Mouse (Mus musculus): ENCODE measurements around the gene H2-Q7. TPM values are rescaled to one million over a fixed set of nuclear protein-coding genes. Genes with fewer than 3 reads are reported as not detected.
A peak's percentile ranks its signal among the peaks of the same experiment; 100 is the strongest.
"Not testable (repeated sequence)": the region's sequence is repeated elsewhere in the genome, so short reads cannot be mapped to it uniquely, and the experiment has no call there.

Gene H2-Q7
- polyA plus RNA-seq, 1 experiment from 2014 or later: 23.9 TPM

GRCm38 (mm10) chr17:35438395-35438794 is 560 bp upstream of the H2-Q7 start:
- not testable (repeated sequence) for DNase-seq; H3K36me3 ChIP-seq; H3K9ac ChIP-seq; H3K4me1 ChIP-seq (replicated peaks); H3K9me3 ChIP-seq (replicated peaks); H3K4me3 ChIP-seq (replicated peaks); ATAC-seq (ENCODE audit: low read depth); H3K4me2 ChIP-seq; H3K27ac ChIP-seq
- peaks cover 32% of the 10 kb centered on the region for H3K27me3 ChIP-seq
- WGBS (ENCODE audit: insufficient replicate concordance): 52% methylated on average over 3 of the region's 3 CpGs

- DNase-seq: not testable (repeated sequence)
- H3K27me3 ChIP-seq: peaks cover 32% of the 10 kb centered on the region
- 3% methylated on average over 48 of the region's 48 CpGs for WGBS (ENCODE audit: insufficient replicate concordance)
Observed at GRCm38 (mm10) chr17:35439295-35439747, 366 bp downstream of the H2-Q7 start.

GRCm38 (mm10) chr17:35439925-35440645 is 1.1 kb downstream of the H2-Q7 start:
- H3K9ac ChIP-seq; ATAC-seq (ENCODE audit: low read depth); H3K4me1 ChIP-seq (replicated peaks); H3K36me3 ChIP-seq; H3K9me3 ChIP-seq (replicated peaks); DNase-seq; H3K4me2 ChIP-seq; H3K4me3 ChIP-seq (replicated peaks); H3K27ac ChIP-seq: not testable (repeated sequence)
- 29% methylated on average over 27 of the region's 27 CpGs for WGBS (ENCODE audit: insufficient replicate concordance)
- H3K27me3 ChIP-seq: peaks cover 32% of the 10 kb centered on the region

More at GRCm38 (mm10) chr17:35439295-35439747, 366 bp downstream of the H2-Q7 start:
- H3K9me3 ChIP-seq (replicated peaks); H3K27ac ChIP-seq; H3K36me3 ChIP-seq; H3K9ac ChIP-seq; H3K4me1 ChIP-seq (replicated peaks): not testable (repeated sequence)
- peak overlapping the region; percentile 46 for H3K4me3 ChIP-seq (replicated peaks)
- H3K4me2 ChIP-seq: peak overlapping the region; percentile 61
- ATAC-seq (ENCODE audit: low read depth): peak; percentile 45

GRCm38 (mm10) chr17:35442376-35442775 is 3.4 kb downstream of the H2-Q7 start:
- DNase-seq; H3K4me2 ChIP-seq; H3K27ac ChIP-seq; ATAC-seq (ENCODE audit: low read depth); H3K4me3 ChIP-seq (replicated peaks); H3K9me3 ChIP-seq (replicated peaks); H3K9ac ChIP-seq; H3K36me3 ChIP-seq; H3K4me1 ChIP-seq (replicated peaks): not testable (repeated sequence)
- peaks cover 29% of the 10 kb centered on the region for H3K27me3 ChIP-seq
- WGBS (ENCODE audit: insufficient replicate concordance): 54% methylated on average over 2 of the region's 2 CpGs

- not testable (repeated sequence) for H3K36me3 ChIP-seq; H3K4me2 ChIP-seq; DNase-seq; H3K4me3 ChIP-seq (replicated peaks); H3K27ac ChIP-seq; ATAC-seq (ENCODE audit: low read depth); H3K9ac ChIP-seq; H3K4me1 ChIP-seq (replicated peaks); H3K9me3 ChIP-seq (replicated peaks)
- WGBS (ENCODE audit: insufficient replicate concordance): 60% methylated on average over 2 of the region's 2 CpGs
- H3K27me3 ChIP-seq: peaks cover 12% of the 10 kb centered on the region
Observed at GRCm38 (mm10) chr17:35444510-35444909, 5.6 kb downstream of the H2-Q7 start.

- not testable (repeated sequence) for H3K4me2 ChIP-seq; H3K4me1 ChIP-seq (replicated peaks); H3K27me3 ChIP-seq; ATAC-seq (ENCODE audit: low read depth); H3K9ac ChIP-seq; H3K27ac ChIP-seq; H3K4me3 ChIP-seq (replicated peaks); H3K36me3 ChIP-seq; DNase-seq; H3K9me3 ChIP-seq (replicated peaks)
- WGBS (ENCODE audit: insufficient replicate concordance): no CpG with 5 or more reads among the region's 1 CpGs
Observed at GRCm38 (mm10) chr17:35458247-35458646, 19.3 kb downstream of the H2-Q7 start.

- H3K4me3 ChIP-seq (replicated peaks); DNase-seq; ATAC-seq (ENCODE audit: low read depth); H3K4me2 ChIP-seq; H3K36me3 ChIP-seq; H3K27me3 ChIP-seq; H3K9ac ChIP-seq; H3K9me3 ChIP-seq (replicated peaks); H3K4me1 ChIP-seq (replicated peaks); H3K27ac ChIP-seq: not testable (repeated sequence)
- 13% methylated on average over 3 of the region's 9 CpGs for WGBS (ENCODE audit: insufficient replicate concordance)
Observed at GRCm38 (mm10) chr17:35460513-35461341, 21.8 kb downstream of the H2-Q7 start.

GRCm38 (mm10) chr17:35465651-35466050 is 26.7 kb downstream of the H2-Q7 start:
- H3K4me1 ChIP-seq (replicated peaks); H3K9ac ChIP-seq; H3K36me3 ChIP-seq; H3K4me3 ChIP-seq (replicated peaks); ATAC-seq (ENCODE audit: low read depth); H3K27ac ChIP-seq; H3K9me3 ChIP-seq (replicated peaks); DNase-seq; H3K4me2 ChIP-seq: not testable (repeated sequence)
- WGBS (ENCODE audit: insufficient replicate concordance): 7% methylated on average over 8 of the region's 8 CpGs
- peaks cover 23% of the 10 kb centered on the region for H3K27me3 ChIP-seq

- DNase-seq; H3K9me3 ChIP-seq (replicated peaks); H3K9ac ChIP-seq; H3K36me3 ChIP-seq; H3K4me3 ChIP-seq (replicated peaks); H3K27ac ChIP-seq; H3K4me1 ChIP-seq (replicated peaks); ATAC-seq (ENCODE audit: low read depth); H3K4me2 ChIP-seq: not testable (repeated sequence)
- peaks cover 29% of the 10 kb centered on the region for H3K27me3 ChIP-seq
- WGBS (ENCODE audit: insufficient replicate concordance): 43% methylated on average over 3 of the region's 3 CpGs
Observed at GRCm38 (mm10) chr17:35468936-35469335, 30.0 kb downstream of the H2-Q7 start.

GRCm38 (mm10) chr17:35469842-35470751 is 31.1 kb downstream of the H2-Q7 start, which contains the start of gene H2-Q10:
Gene H2-Q10, plus strand, starts transcription at chr17:35470089.
- peak within 1 kb of the TSS; percentile 78 for H3K27ac ChIP-seq
- H3K4me2 ChIP-seq: peak within 1 kb of the TSS; percentile 49
- ATAC-seq (ENCODE audit: low read depth) (peak; percentile 83), DNase-seq (no peak)
- H3K36me3 ChIP-seq: no peaks in the 10 kb centered on the region
- H3K9ac ChIP-seq: peak within 1 kb of the TSS; percentile 41
- no peaks in the 10 kb centered on the region for H3K9me3 ChIP-seq (replicated peaks)
- peaks cover 29% of the 10 kb centered on the region for H3K27me3 ChIP-seq
- WGBS (ENCODE audit: insufficient replicate concordance): 3% methylated on average over 69 of the region's 80 CpGs
- H3K4me1 ChIP-seq (replicated peaks): no peaks in the 10 kb centered on the region
- peak within 1 kb of the TSS; percentile 44 for H3K4me3 ChIP-seq (replicated peaks)

GRCm38 (mm10) chr17:35484066-35484465 is 45.1 kb downstream of the H2-Q7 start:
- DNase-seq: no peak
- Histone ChIP-seq H3K9me3 (replicated peaks) (no peaks in the 10 kb centered on the region), H3K27me3 (0 out of 2 replicates have a peak, but pooled peaks cover 3% of the 10 kb centered on the region), H3K27ac (no peak overlapping the region), H3K4me1 (replicated peaks) (no peaks in the 10 kb centered on the region), H3K36me3 (no peaks in the 10 kb centered on the region), H3K4me3 (replicated peaks) (no peak overlapping the region), H3K4me2 (no peak overlapping the region), H3K9ac (no peak overlapping the region)
- WGBS (ENCODE audit: insufficient replicate concordance): 1% methylated on average over 9 of the region's 9 CpGs
- no peak for ATAC-seq (ENCODE audit: low read depth)
